Mouse (Mus musculus) embryonic facial prominence, embryonic 15.5 days (tissue): ENCODE measurements at regions not wholly inside any gene's neighbourhood (a gene's known extent, or its start where the extent isn't known, plus 50 kb on each side); places are given as distances from the start of the nearest gene placed in this dataset.

Experiments used
- ATAC-seq: fragments of 200-750 bp; cut with Nextera tagmentation; 2 replicates; pipeline ENCODE4 v1.8.0; 2017; ENCODE audit warnings: low read depth, moderate TSS enrichment; ENCODE audit not compliant: insufficient number of reproducible peaks, low FRiP score, low TSS enrichment
- H3K27ac ChIP-seq: fragments of 300-500 bp; sonication (generic); replicated peaks from 2 replicates; pipeline ENCODE4 v1.5.1; 2015; ENCODE audit warnings: mild to moderate bottlenecking, inconsistent platforms
- H3K27me3 ChIP-seq: fragments of 300-500 bp; sonication (generic); 2 replicates; pipeline ENCODE4 v1.6.1; 2015; ENCODE audit warnings: inconsistent platforms
- H3K36me3 ChIP-seq: fragments of 300-500 bp; sonication (generic); 2 replicates; pipeline ENCODE4 v1.6.1; 2015; ENCODE audit warnings: mild to moderate bottlenecking, inconsistent platforms
- H3K4me1 ChIP-seq: fragments of 300-500 bp; sonication (generic); 2 replicates; pipeline ENCODE4 v1.6.1; 2015; ENCODE audit warnings: inconsistent platforms
- H3K4me2 ChIP-seq: fragments of 300-500 bp; sonication (generic); replicated peaks from 2 replicates; pipeline ENCODE4 v1.6.1; 2015; ENCODE audit warnings: mild to moderate bottlenecking, inconsistent platforms
- H3K4me3 ChIP-seq: fragments of 300-500 bp; sonication (generic); replicated peaks from 2 replicates; pipeline ENCODE4 v1.5.1; 2015; ENCODE audit warnings: mild to moderate bottlenecking, inconsistent platforms
- H3K9ac ChIP-seq: fragments of 300-500 bp; sonication (generic); 2 replicates; pipeline ENCODE4 v1.6.1; 2015; ENCODE audit warnings: inconsistent platforms
- H3K9me3 ChIP-seq: fragments of 300-500 bp; sonication (generic); replicated peaks from 2 replicates; pipeline ENCODE4 v1.6.1; 2016; ENCODE audit warnings: inconsistent platforms
- WGBS: fragments of 180-500 bp; shearing (Covaris S2); methylation state at CpG from one replicate; pipeline ENCODE4 v1.1.7; 2015; 5-methylcytosine and 5-hydroxymethylcytosine counted together

GRCm38 (mm10) chr4:142775023-142775422 lies 437.8 kb downstream of the Prdm2 start:
- Histone ChIP-seq H3K4me3 (no peak overlapping the region), H3K4me2 (no peak overlapping the region), H3K36me3 (no peaks in the 10 kb centered on the region), H3K4me1 (peaks cover 24% of the 10 kb centered on the region; the same call in 1 of the 2 replicates), H3K27ac (no peak overlapping the region), H3K9ac (no peak overlapping the region), H3K27me3 (peaks cover 11% of the 10 kb centered on the region; the same call in 1 of the 2 replicates), H3K9me3 (no peaks in the 10 kb centered on the region)
- ATAC-seq = no peak
- 85% methylated on average over 5 of the region's 5 CpGs for WGBS

- H3K9ac ChIP-seq = no peak overlapping the region
- H3K4me2 ChIP-seq = no peak overlapping the region
- H3K36me3 ChIP-seq = no peaks in the 10 kb centered on the region
- 50% methylated on average over 10 of the region's 10 CpGs for WGBS
- H3K27me3 ChIP-seq = peaks cover 11% of the 10 kb centered on the region; the same call in 1 of the 2 replicates
- H3K4me3 ChIP-seq = no peak overlapping the region
- no peak overlapping the region for H3K27ac ChIP-seq
- no peak for ATAC-seq
- peaks cover 26% of the 10 kb centered on the region; the same call in 1 of the 2 replicates for H3K4me1 ChIP-seq
- no peaks in the 10 kb centered on the region for H3K9me3 ChIP-seq
Observed at GRCm38 (mm10) chr4:142773651-142774151, 439.1 kb downstream of the Prdm2 start.

- no peak for ATAC-seq
- Histone ChIP-seq H3K9ac (no peak overlapping the region), H3K4me2 (no peak overlapping the region), H3K4me3 (no peak overlapping the region), H3K36me3 (no peaks in the 10 kb centered on the region), H3K4me1 (peaks cover 27% of the 10 kb centered on the region; the same call in 1 of the 2 replicates), H3K27me3 (peaks cover 11% of the 10 kb centered on the region; the same call in 1 of the 2 replicates), H3K27ac (no peak overlapping the region), H3K9me3 (no peaks in the 10 kb centered on the region)
- WGBS = 17% methylated on average over 16 of the region's 16 CpGs
Observed at GRCm38 (mm10) chr4:142772751-142773455, 439.9 kb downstream of the Prdm2 start.

GRCm38 (mm10) chr4:142771520-142772150 lies 441.2 kb downstream of the Prdm2 start:
- WGBS = 37% methylated on average over 6 of the region's 6 CpGs
- H3K9me3 ChIP-seq = no peaks in the 10 kb centered on the region
- ATAC-seq = no peak
- no peak overlapping the region for H3K4me3 ChIP-seq
- no peak overlapping the region for H3K27ac ChIP-seq
- no peak overlapping the region for H3K9ac ChIP-seq
- peaks cover 11% of the 10 kb centered on the region; the same call in 1 of the 2 replicates for H3K27me3 ChIP-seq
- no peak overlapping the region for H3K4me2 ChIP-seq
- H3K4me1 ChIP-seq = peaks cover 30% of the 10 kb centered on the region
- H3K36me3 ChIP-seq = no peaks in the 10 kb centered on the region

- 7% methylated on average over 8 of the region's 8 CpGs for WGBS
- Histone ChIP-seq H3K27me3 (peaks cover 11% of the 10 kb centered on the region; the same call in 1 of the 2 replicates), H3K36me3 (no peaks in the 10 kb centered on the region), H3K4me3 (no peak overlapping the region), H3K27ac (no peak overlapping the region), H3K9ac (no peak overlapping the region), H3K4me2 (no peak overlapping the region), H3K4me1 (peaks cover 30% of the 10 kb centered on the region), H3K9me3 (no peaks in the 10 kb centered on the region)
- no peak for ATAC-seq
Observed at GRCm38 (mm10) chr4:142770177-142770576, 442.6 kb downstream of the Prdm2 start.

- WGBS = 30% methylated on average over 4 of the region's 4 CpGs
- H3K27ac ChIP-seq = peak overlapping the region; percentile 23; the same call in 1 of the 2 replicates
- H3K36me3 ChIP-seq = no peaks in the 10 kb centered on the region
- H3K4me3 ChIP-seq = no peak overlapping the region
- H3K4me1 ChIP-seq = peaks cover 15% of the 10 kb centered on the region
- no peak for ATAC-seq
- no peak overlapping the region for H3K4me2 ChIP-seq
- H3K9ac ChIP-seq = no peak overlapping the region
- H3K27me3 ChIP-seq = peaks cover 11% of the 10 kb centered on the region; the same call in 1 of the 2 replicates
- no peaks in the 10 kb centered on the region for H3K9me3 ChIP-seq
Observed at GRCm38 (mm10) chr4:142767665-142768064, 445.1 kb downstream of the Prdm2 start.

- Histone ChIP-seq H3K4me1 (no peaks in the 10 kb centered on the region), H3K36me3 (no peaks in the 10 kb centered on the region), H3K9me3 (no peaks in the 10 kb centered on the region), H3K4me2 (no peak overlapping the region), H3K27ac (no peak overlapping the region), H3K27me3 (no peaks in the 10 kb centered on the region), H3K4me3 (no peak overlapping the region), H3K9ac (no peak overlapping the region)
- 59% methylated on average over 8 of the region's 8 CpGs for WGBS
- no peak for ATAC-seq
Observed at GRCm38 (mm10) chr4:142761577-142761976, 451.2 kb downstream of the Prdm2 start.

GRCm38 (mm10) chr4:142758102-142758501 lies 454.7 kb downstream of the Prdm2 start:
- 65% methylated on average over 3 of the region's 3 CpGs for WGBS
- H3K4me3 ChIP-seq = no peak overlapping the region
- H3K9me3 ChIP-seq = no peaks in the 10 kb centered on the region
- no peak overlapping the region for H3K9ac ChIP-seq
- H3K27me3 ChIP-seq = no peaks in the 10 kb centered on the region
- H3K4me2 ChIP-seq = no peak overlapping the region
- H3K27ac ChIP-seq = no peak overlapping the region
- no peaks in the 10 kb centered on the region for H3K36me3 ChIP-seq
- H3K4me1 ChIP-seq = no peaks in the 10 kb centered on the region
- ATAC-seq = no peak

GRCm38 (mm10) chr4:142756332-142756731 lies 456.5 kb downstream of the Prdm2 start:
- Histone ChIP-seq H3K4me2 (no peak overlapping the region), H3K9me3 (no peaks in the 10 kb centered on the region), H3K4me1 (no peaks in the 10 kb centered on the region), H3K4me3 (no peak overlapping the region), H3K36me3 (no peaks in the 10 kb centered on the region), H3K27me3 (no peaks in the 10 kb centered on the region), H3K27ac (no peak overlapping the region), H3K9ac (no peak overlapping the region)
- 63% methylated on average over 6 of the region's 6 CpGs for WGBS
- no peak for ATAC-seq

GRCm38 (mm10) chr4:142749918-142750317 lies 462.9 kb downstream of the Prdm2 start:
- Histone ChIP-seq H3K4me1 (0 out of 2 replicates have a peak, but pooled peaks cover 8% of the 10 kb centered on the region), H3K36me3 (no peaks in the 10 kb centered on the region), H3K4me3 (no peak overlapping the region), H3K4me2 (no peak overlapping the region), H3K27me3 (no peaks in the 10 kb centered on the region), H3K27ac (no peak overlapping the region), H3K9ac (no peak overlapping the region), H3K9me3 (no peaks in the 10 kb centered on the region)
- 21% methylated on average over 8 of the region's 8 CpGs for WGBS
- no peak for ATAC-seq

- Histone ChIP-seq H3K9me3 (no peaks in the 10 kb centered on the region), H3K4me1 (no peaks in the 10 kb centered on the region), H3K4me3 (no peak overlapping the region), H3K27me3 (no peaks in the 10 kb centered on the region), H3K4me2 (no peak overlapping the region), H3K36me3 (no peaks in the 10 kb centered on the region), H3K9ac (no peak overlapping the region), H3K27ac (no peak overlapping the region)
- 84% methylated on average over 4 of the region's 4 CpGs for WGBS
- ATAC-seq = no peak
Observed at GRCm38 (mm10) chr4:142723554-142723907, 484.3 kb upstream of the Kazn start.
